Mouse (Mus musculus) R1 (cell line): ENCODE measurements around the gene Fam118b.

Experiments used
- DNase-seq: peaks from one replicate; pipeline ENCODE4 v3.0.0-alpha.2; 2018; ENCODE audit warnings: low read depth, low spot score

The Fam118b gene

GRCm38 (mm10) chr9:35198351-35198750, 69.3 kb downstream of the Fam118b start:
- DNase-seq, result no peak

DNA sequence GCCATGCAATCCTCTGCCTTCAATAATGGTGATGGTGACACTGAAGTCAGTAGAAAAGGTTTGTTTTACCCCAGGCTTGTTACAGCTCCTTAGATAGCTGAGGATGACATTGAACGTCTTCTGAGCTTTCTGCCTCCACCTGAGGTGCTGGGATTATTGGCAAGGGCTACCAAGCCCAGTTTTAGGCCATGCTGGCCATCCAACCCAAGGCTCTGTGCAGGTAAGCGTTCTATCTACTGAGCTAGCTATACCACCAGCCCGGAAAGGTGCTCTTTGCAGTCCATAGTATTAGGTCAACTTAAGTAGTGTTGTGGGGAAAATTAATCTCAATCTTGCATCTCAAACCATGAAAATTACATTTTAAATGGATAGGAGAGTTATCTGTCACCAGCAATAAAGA, 70.0 kb downstream of the Fam118b start:
- no peak for DNase-seq

- no peak for DNase-seq
Observed at GRCm38 (mm10) chr9:35194048-35194447, 73.6 kb downstream of the Fam118b start.

DNA sequence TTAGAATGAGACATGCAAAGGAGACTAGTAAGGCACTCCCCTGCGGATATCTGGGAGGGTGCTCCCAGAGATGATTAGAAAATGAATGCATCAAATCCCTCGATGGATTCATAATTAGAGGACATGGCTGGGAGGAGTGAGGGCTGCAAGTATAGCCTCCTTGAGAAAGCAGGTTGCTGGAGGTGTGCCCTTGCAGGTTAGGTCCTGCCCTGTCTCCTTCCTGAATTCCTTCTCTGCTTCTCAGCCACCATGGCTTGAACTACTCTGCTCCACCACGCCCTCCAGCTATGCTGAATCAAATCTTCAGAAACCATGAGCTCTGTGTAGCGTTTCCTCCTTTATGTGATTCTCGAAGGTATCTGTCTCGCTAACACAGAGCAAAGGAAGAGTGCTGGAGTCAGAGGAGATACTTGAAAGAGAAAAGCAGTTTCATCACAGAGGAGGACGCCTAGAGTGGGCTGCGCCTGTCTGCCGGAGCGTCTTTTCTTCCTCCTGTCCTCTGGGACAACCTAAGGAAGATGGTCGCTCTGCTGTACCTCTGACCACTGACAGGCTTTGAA, 74.5 kb downstream of the Fam118b start:
- no peak for DNase-seq

DNA sequence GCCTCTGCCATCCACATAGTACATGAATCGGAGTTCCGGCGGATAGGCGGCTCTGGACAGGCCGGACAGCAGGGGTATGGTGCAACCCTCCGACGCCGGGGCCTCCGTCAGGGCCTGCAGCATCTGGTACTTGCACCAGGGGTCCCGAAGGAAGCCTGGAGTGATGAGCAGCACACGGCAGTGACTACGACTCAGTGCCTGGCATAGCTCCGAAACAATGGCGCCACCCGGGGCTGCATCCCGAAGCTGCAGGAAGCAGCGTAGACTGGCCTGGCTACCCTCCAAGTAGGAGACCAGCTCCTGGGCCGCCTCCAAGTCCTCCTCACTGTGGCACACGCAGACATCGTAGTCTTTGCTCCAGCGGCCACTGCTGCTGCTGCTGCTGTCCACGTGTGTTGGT, 78.9 kb downstream of the Fam118b start:
- DNase-seq, result no peak

DNA sequence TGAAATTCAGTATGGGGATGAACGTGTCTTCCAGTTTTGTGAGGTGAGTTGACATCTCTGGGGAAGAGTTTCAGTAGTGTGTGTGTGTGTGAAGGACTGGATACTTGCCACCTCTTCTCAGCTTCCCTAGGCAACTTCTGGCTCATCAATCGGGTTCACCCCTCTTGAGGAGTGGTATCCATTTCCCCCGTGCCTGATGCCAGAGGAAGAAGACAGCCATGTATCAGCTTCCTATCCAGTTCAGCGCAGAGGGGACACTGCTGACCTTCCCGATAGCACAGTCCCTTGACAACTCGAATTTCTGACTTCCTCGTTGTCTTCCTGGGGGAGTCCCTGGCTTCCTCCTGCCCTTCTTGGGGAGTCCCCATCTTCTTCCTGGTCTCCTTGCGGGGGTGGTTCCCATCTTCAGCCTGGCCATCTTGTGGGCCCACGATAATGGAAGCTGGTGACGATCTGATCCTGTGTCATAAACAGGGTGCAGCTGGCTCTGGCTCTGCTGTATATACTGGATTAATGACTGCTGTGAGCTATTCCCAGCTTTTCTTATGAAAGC, 80.2 kb downstream of the Fam118b start:
- DNase-seq, result no peak

GRCm38 (mm10) chr9:35186430-35186829, 81.2 kb downstream of the Fam118b start:
- peak; percentile 48 for DNase-seq

DNA sequence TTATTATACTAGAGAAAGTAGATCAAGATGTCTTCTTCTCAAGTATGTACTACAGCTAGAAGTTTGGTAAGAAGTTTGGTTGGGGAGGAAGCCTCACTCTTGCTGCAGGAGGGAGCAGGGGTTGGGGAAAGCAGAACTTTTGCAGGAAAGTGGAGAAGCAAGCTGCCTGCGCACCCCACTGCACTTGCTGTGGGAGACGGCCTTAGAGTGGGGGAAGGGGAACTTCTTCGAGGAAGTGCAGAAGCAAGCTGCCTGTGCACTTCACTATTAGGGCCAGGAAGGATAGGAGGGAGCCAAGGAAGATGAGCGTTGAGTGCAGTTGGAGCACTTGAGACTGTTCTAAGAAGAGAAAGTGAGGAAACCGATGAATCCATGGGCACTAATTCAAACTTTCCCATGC, 84.2 kb downstream of the Fam118b start:
- no peak for DNase-seq

DNA sequence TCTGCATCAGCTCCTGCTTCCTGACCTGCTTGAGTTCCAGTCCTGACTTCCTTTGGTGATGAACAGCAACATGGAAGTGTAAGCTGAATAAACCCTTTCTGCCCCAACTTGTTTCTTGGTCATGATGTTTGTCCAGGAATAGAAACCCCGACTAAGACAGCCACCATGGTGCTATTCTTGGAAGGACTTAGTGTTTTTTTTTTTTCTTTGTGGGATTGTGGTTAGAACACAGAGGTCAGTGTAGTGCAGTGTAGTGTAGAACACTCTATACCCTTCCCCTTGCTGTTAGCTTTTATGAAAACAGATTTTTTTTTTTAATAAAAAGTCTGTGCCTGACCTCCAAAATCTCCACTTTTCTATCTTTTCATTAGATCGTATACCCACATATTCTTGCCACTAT, 84.8 kb downstream of the Fam118b start:
- no peak for DNase-seq

GRCm38 (mm10) chr9:35176124-35176659, 91.4 kb downstream of the Fam118b start:
- no peak for DNase-seq

- DNase-seq, result peak; percentile 94
Observed at GRCm38 (mm10) chr9:35175251-35176123, 92.1 kb downstream of the Fam118b start, which contains the start of gene Dcps. TSS of gene Dcps (minus strand) at chr9:35176061.

- DNase-seq, result no peak
Observed at GRCm38 (mm10) chr9:35173331-35173730, 94.3 kb downstream of the Fam118b start.

DNA sequence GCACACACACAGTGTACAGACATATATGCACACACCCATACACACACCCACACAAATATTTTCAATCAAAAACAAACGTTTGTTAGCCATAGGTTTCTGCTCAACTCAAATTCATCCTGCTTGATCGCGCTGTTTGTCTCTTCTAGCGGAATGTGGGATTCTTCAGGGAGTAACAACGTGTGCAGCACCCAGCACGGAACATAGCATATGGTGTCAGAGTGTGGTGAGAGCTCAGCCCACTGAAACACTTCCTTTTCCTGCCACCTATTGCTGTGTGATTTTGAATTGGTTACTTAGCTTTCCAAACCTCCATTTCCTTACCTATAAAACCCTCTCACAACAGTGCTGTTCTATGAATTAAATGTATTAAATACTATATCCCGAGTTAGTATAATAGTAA, 97.5 kb downstream of the Fam118b start:
- DNase-seq, result no peak
